Comparison of ENCODE assay signal across 28 mouse cellular contexts in the genomic region with DNA sequence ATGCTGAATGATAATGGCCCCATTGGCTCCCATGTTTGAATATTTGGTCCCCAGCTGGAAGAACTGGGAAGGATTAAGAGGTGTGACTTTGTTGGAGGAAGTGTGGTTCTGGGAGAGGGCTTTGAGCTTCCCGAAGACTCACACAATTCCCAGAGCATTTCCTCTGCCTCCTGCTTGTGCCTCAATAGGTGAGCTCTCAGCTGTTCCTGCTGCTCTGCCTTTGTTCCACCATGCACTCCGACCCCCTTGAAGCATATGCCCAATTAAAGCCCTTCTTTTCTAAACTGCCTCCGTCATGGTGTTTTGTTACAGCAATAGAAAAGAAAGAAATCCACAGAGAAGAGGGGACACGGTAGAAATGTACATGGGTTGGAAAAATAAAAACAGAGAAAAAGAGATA. TPM values are rescaled to one million over a fixed set of nuclear protein-coding genes. Genes with fewer than 3 reads are reported as not detected.
A peak's percentile ranks its signal among the peaks of the same experiment; 100 is the strongest.
DNase-seq lines count a peak whose midpoint lies in the region; ATAC-seq lines count a peak whose summit lies in the region.
"Had no signal": no experiment of that assay in that cellular context is flagged by ENCODE, and none has a peak within 500 bp of the region (broad histone marks: within the 10 kb centered on the region; RNA-seq: fewer than 3 reads in every experiment).

No protein-coding gene starts in this region.

- no peaks in the 10 kb centered on the region for H3K36me3 ChIP-seq in hindbrain, embryonic 11.5 days (ENCODE audit: control insufficient read depth, insufficient read depth, low read length)
- no peaks in the 10 kb centered on the region for H3K36me3 ChIP-seq in hindbrain, embryonic 14.5 days (replicated peaks; ENCODE audit: control insufficient read depth, insufficient read depth)
- H3K36me3 ChIP-seq in neural tube, embryonic 11.5 days (ENCODE audit: control insufficient read depth, insufficient read depth, low read length), result no peaks in the 10 kb centered on the region
- no peaks in the 10 kb centered on the region for H3K36me3 ChIP-seq in midbrain, embryonic 13.5 days
- H3K36me3 ChIP-seq: liver, embryonic 12.5 days; neural tube, embryonic 13.5 days had no signal

- WGBS in hindbrain, embryonic 11.5 days, result 20% methylated on average over 4 of the region's 4 CpGs
- WGBS in hindbrain, embryonic 14.5 days, result 10% methylated on average over 4 of the region's 4 CpGs
- 24% methylated on average over 4 of the region's 4 CpGs for WGBS in neural tube, embryonic 11.5 days
- 9% methylated on average over 4 of the region's 4 CpGs for WGBS in midbrain, embryonic 13.5 days

- H3K27me3 ChIP-seq in hindbrain, embryonic 11.5 days (ENCODE audit: control insufficient read depth, insufficient read depth, low read length), result no peaks in the 10 kb centered on the region
- H3K27me3 ChIP-seq in hindbrain, embryonic 14.5 days (ENCODE audit: control insufficient read depth, insufficient read depth, low read length), result no peaks in the 10 kb centered on the region
- no peaks in the 10 kb centered on the region for H3K27me3 ChIP-seq in neural tube, embryonic 11.5 days (ENCODE audit: control insufficient read depth, insufficient read depth, low read length)
- H3K27me3 ChIP-seq in midbrain, embryonic 13.5 days, result no peaks in the 10 kb centered on the region
- H3K27me3 ChIP-seq: CH12.LX; liver, embryonic 12.5 days; neural tube, embryonic 13.5 days had no signal

- H3K4me1 ChIP-seq in hindbrain, embryonic 11.5 days (replicated peaks; ENCODE audit: control insufficient read depth, insufficient read depth, low read length), result no peaks in the 10 kb centered on the region
- H3K4me1 ChIP-seq in hindbrain, embryonic 14.5 days (replicated peaks; ENCODE audit: control insufficient read depth, insufficient read depth, low read length), result no peaks in the 10 kb centered on the region
- no peaks in the 10 kb centered on the region for H3K4me1 ChIP-seq in neural tube, embryonic 11.5 days (ENCODE audit: control insufficient read depth, insufficient read depth, low read length)
- peaks cover 4% of the 10 kb centered on the region for H3K4me1 ChIP-seq in midbrain, embryonic 13.5 days (replicated peaks)
- H3K4me1 ChIP-seq: liver, embryonic 12.5 days; neural tube, embryonic 13.5 days had no signal

- H3K4me2 ChIP-seq in hindbrain, embryonic 11.5 days (replicated peaks; ENCODE audit: low read depth, low read length), result no peak overlapping the region
- no peak overlapping the region for H3K4me2 ChIP-seq in hindbrain, embryonic 14.5 days (replicated peaks)
- H3K4me2 ChIP-seq in neural tube, embryonic 11.5 days (ENCODE audit: low read depth), result no peak overlapping the region
- H3K4me2 ChIP-seq in midbrain, embryonic 13.5 days (replicated peaks), result no peak overlapping the region
- H3K4me2 ChIP-seq: heart, embryonic 11.5 days; liver, embryonic 12.5 days; neural tube, embryonic 13.5 days had no signal

- no peak overlapping the region for H3K4me3 ChIP-seq in hindbrain, embryonic 11.5 days (ENCODE audit: low read depth, low read length)
- no peak overlapping the region for H3K4me3 ChIP-seq in hindbrain, embryonic 14.5 days (replicated peaks; ENCODE audit: low read length)
- no peak overlapping the region for H3K4me3 ChIP-seq in neural tube, embryonic 11.5 days (ENCODE audit: low read depth, low read length)
- H3K4me3 ChIP-seq in midbrain, embryonic 13.5 days (replicated peaks), result no peak overlapping the region
- H3K4me3 ChIP-seq: erythroblast, embryonic 14.5 days; liver, embryonic 12.5 days; neural tube, embryonic 13.5 days had no signal

- H3K9me3 ChIP-seq in hindbrain, embryonic 11.5 days (ENCODE audit: control insufficient read depth, low read length), result no peaks in the 10 kb centered on the region
- no peaks in the 10 kb centered on the region for H3K9me3 ChIP-seq in hindbrain, embryonic 14.5 days (ENCODE audit: control insufficient read depth, low read length)
- no peaks in the 10 kb centered on the region for H3K9me3 ChIP-seq in neural tube, embryonic 11.5 days (ENCODE audit: control insufficient read depth, low read length)
- no peaks in the 10 kb centered on the region for H3K9me3 ChIP-seq in midbrain, embryonic 13.5 days
- H3K9me3 ChIP-seq: liver, embryonic 12.5 days; neural tube, embryonic 13.5 days had no signal

- ATAC-seq in hindbrain, embryonic 11.5 days (ENCODE audit: low FRiP score), result peak; percentile 60; the same call in 1 of the 2 replicates
- ATAC-seq in hindbrain, embryonic 14.5 days (ENCODE audit: low FRiP score), result no peak
- ATAC-seq in neural tube, embryonic 11.5 days (ENCODE audit: insufficient read depth, low FRiP score, low TSS enrichment), result peak; percentile 61; the same call in 1 of the 2 replicates
- peak; percentile 80; the same call in 1 of the 2 replicates for ATAC-seq in midbrain, embryonic 13.5 days
- ATAC-seq: activated CD4-positive, CD25-positive, alpha-beta regulatory T cell, adult 4 months; intestine, postnatal 0 days; liver, embryonic 12.5 days; liver, postnatal 0 days had no signal

- no peak overlapping the region for H3K9ac ChIP-seq in hindbrain, embryonic 11.5 days (ENCODE audit: low read depth, low read length)
- no peak overlapping the region for H3K9ac ChIP-seq in hindbrain, embryonic 14.5 days
- no peak overlapping the region for H3K9ac ChIP-seq in neural tube, embryonic 11.5 days (ENCODE audit: low read length)
- H3K9ac ChIP-seq in midbrain, embryonic 13.5 days (replicated peaks), result no peak overlapping the region
- H3K9ac ChIP-seq: liver, embryonic 12.5 days; liver, postnatal 0 days; neural tube, embryonic 13.5 days had no signal

- peak; percentile 4 for DNase-seq in embryo, embryonic 10 days (ENCODE audit: low spot score)
- DNase-seq in embryo, embryonic 9.5 days (ENCODE audit: extremely low spot score), result no peak
- no peak for DNase-seq in hindbrain, embryonic 11.5 days (ENCODE audit: low spot score)
- DNase-seq in hindbrain, embryonic 14.5 days (ENCODE audit: low spot score), result no peak
- no peak for DNase-seq in neural tube, embryonic 11.5 days (ENCODE audit: low spot score)
- DNase-seq in neural tube, embryonic 10.5 days (ENCODE audit: extremely low spot score, low spot score), result no peak
- DNase-seq in frontal cortex, postnatal 10 days (ENCODE audit: low spot score in 2 of 2), result no peak
- DNase-seq: adrenal gland, adult 2 months; adrenal gland, postnatal 36 days; cerebellum, adult 2 months; cerebellum, postnatal 14 days; gastrocnemius, postnatal 25 days; heart, adult 18-20 months; heart, postnatal 36 days; kidney, adult 9 months; kidney, postnatal 10 days; layer of hippocampus, postnatal 36 days; left cerebral cortex, postnatal 4 days; liver, postnatal 0 days; lung, postnatal 36 days had no signal

- H3K27ac ChIP-seq in hindbrain, embryonic 11.5 days (ENCODE audit: low read depth, low read length), result no peak overlapping the region
- no peak overlapping the region for H3K27ac ChIP-seq in hindbrain, embryonic 14.5 days
- H3K27ac ChIP-seq in neural tube, embryonic 11.5 days (ENCODE audit: low read depth, low read length), result no peak overlapping the region
- no peak overlapping the region for H3K27ac ChIP-seq in midbrain, embryonic 13.5 days
- H3K27ac ChIP-seq: liver, embryonic 12.5 days; neural tube, embryonic 13.5 days had no signal

RNA-seq across cellular contexts. Expression of a gene that starts 44.0 kb away (rescaled TPM):
- 9.6 and 10.8 TPM in 2 replicates for polyA plus RNA-seq in hindbrain, embryonic 11.5 days (2014; fragmentation: Nextera tagmentation; extraction: Ambion mirVana)
- polyA plus RNA-seq in hindbrain, embryonic 14.5 days (2014; fragmentation: Nextera tagmentation; extraction: Ambion mirVana), result 8.5 and 9.2 TPM in 2 replicates
- 11.6 and 12.4 TPM in 2 replicates for polyA plus RNA-seq in neural tube, embryonic 11.5 days (2014; fragmentation: Nextera tagmentation; extraction: Ambion mirVana)
- 8.0 and 8.5 TPM in 2 replicates for polyA plus RNA-seq in midbrain, embryonic 13.5 days (2015; fragmentation: Nextera tagmentation; extraction: Ambion mirVana)
